Mouse (Mus musculus) E14TG2a.4 (cell line): Measurements from ENCODE around the gene Cd200.

Experiments
- CTCF ChIP-seq: conservative IDR thresholded peaks from 2 replicates; pipeline ENCODE4 v1.5.1; 2014; ENCODE audit warnings: low read length
- NANOG ChIP-seq: IDR thresholded peaks from 2 replicates; pipeline ENCODE4 v1.6.1; 2014; ENCODE audit warnings: borderline replicate concordance, low read length, mixed read lengths
- POU5F1 ChIP-seq: IDR thresholded peaks from 2 replicates; pipeline ENCODE4 v1.6.1; 2014; ENCODE audit warnings: low read length, borderline replicate concordance

DNA sequence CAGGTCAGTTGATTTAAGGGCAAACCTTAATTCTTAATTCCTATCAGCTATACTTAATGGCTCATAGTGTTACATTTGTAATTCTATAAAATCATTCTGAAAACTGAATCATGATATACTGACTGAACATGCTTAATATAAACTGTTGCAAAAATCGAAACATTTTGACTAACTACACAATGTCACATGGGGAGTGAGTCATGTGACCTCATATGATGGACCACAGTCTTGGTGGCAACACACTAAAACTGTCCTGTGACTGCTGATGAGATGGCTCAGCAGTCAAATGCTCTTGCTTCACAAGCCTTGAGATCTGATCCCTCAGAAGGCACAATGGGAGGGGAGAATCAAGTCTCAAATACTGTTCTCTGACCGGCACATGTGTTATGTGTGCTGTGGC, 34.8 kb downstream of the Cd200 start:
- TF ChIP-seq NANOG: no peak
- no peak for TF ChIP-seq CTCF
- TF ChIP-seq POU5F1: no peak
